In the genomic region with DNA sequence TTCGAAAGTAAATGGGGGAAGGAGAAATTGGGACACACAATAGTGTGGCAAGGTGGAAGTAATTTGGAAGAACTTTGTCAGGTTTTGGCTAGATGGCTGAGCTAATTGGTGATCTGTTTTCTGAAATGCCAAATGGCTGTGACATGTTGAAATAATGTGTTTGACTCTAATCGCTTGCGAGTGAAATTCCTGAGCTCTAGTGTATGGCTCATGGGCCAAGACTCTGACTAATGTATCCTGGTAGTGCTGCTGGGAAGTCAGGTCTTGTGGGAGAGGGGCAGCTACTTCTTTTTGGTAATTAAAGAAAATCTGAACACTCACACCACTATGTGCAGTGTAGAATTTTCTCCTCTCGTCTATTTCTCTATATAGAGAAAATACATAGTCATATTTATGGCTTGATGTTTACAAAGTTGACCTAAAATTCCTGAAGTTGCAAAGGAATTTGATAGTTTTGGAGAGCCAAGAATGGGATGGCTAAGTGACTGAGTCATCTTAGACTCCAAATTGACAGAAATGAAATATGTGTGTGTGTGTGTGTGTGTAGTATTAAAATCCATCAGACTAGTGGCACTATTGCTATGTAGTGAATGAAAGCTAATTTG, we compare ENCODE assay signal across 24 mouse cellular contexts. TPM values are rescaled to one million over a fixed set of nuclear protein-coding genes. Genes with fewer than 3 reads are reported as not detected.
DNase-seq lines count a peak whose midpoint lies in the region; ATAC-seq lines count a peak whose summit lies in the region.
"Had no signal": no experiment of that assay in that cellular context is flagged by ENCODE, and none has a peak within 500 bp of the region (broad histone marks: within the 10 kb centered on the region; RNA-seq: fewer than 3 reads in every experiment).

No protein-coding gene starts in this region.

- no peak overlapping the region for H3K4me2 ChIP-seq in forebrain, embryonic 15.5 days (replicated peaks)
- no peak overlapping the region for H3K4me2 ChIP-seq in forebrain, embryonic 13.5 days
- H3K4me2 ChIP-seq in hindbrain, embryonic 11.5 days (replicated peaks; ENCODE audit: low read depth, low read length) = no peak overlapping the region
- H3K4me2 ChIP-seq: hindbrain, embryonic 13.5 days had no signal

- no peaks in the 10 kb centered on the region for H3K36me3 ChIP-seq in forebrain, embryonic 15.5 days
- H3K36me3 ChIP-seq in forebrain, embryonic 13.5 days (ENCODE audit: poor library complexity, severe bottlenecking) = no peaks in the 10 kb centered on the region
- no peaks in the 10 kb centered on the region for H3K36me3 ChIP-seq in hindbrain, embryonic 11.5 days (ENCODE audit: control insufficient read depth, insufficient read depth, low read length)
- H3K36me3 ChIP-seq: embryonic facial prominence, embryonic 10.5 days; heart, embryonic 10.5 days; hindbrain, embryonic 13.5 days had no signal

- 0 out of 2 replicates have a peak, but pooled peaks have one; percentile 23 for ATAC-seq in forebrain, embryonic 15.5 days (replicated peaks)
- ATAC-seq in forebrain, embryonic 13.5 days = no peak
- ATAC-seq in hindbrain, embryonic 11.5 days (ENCODE audit: low FRiP score) = no peak
- ATAC-seq: hindbrain, postnatal 0 days had no signal

- peak; percentile 28 for DNase-seq in NIH3T3 (ENCODE audit: low read depth)
- DNase-seq in forelimb bud, embryonic 11.5 days (ENCODE audit: low read depth, low spot score) = peak; percentile 14
- no peak for DNase-seq in urinary bladder, postnatal 14 days (ENCODE audit: low spot score)
- no peak for DNase-seq in spleen, postnatal 10 days (ENCODE audit: low spot score in 2 of 2)
- DNase-seq in hindbrain, embryonic 11.5 days (ENCODE audit: low spot score) = no peak
- DNase-seq: adrenal gland, postnatal 10 days; cerebellum, adult 11-12 months; cerebellum, adult 9-10 months; gastrocnemius, postnatal 10 days; heart, adult 18-20 months; heart, postnatal 10 days; heart, postnatal 4 days had no signal

- H3K4me3 ChIP-seq in forebrain, embryonic 15.5 days = no peak overlapping the region
- no peak overlapping the region for H3K4me3 ChIP-seq in forebrain, embryonic 13.5 days
- no peak overlapping the region for H3K4me3 ChIP-seq in hindbrain, embryonic 11.5 days (ENCODE audit: low read depth, low read length)
- H3K4me3 ChIP-seq: embryonic facial prominence, embryonic 10.5 days; erythroblast, embryonic 14.5 days; heart, embryonic 10.5 days; hindbrain, embryonic 13.5 days had no signal

- H3K27me3 ChIP-seq in forebrain, embryonic 15.5 days = no peaks in the 10 kb centered on the region
- no peaks in the 10 kb centered on the region for H3K27me3 ChIP-seq in forebrain, embryonic 13.5 days
- H3K27me3 ChIP-seq in hindbrain, embryonic 11.5 days (ENCODE audit: control insufficient read depth, insufficient read depth, low read length) = no peaks in the 10 kb centered on the region
- H3K27me3 ChIP-seq: hindbrain, embryonic 13.5 days had no signal

- no peak overlapping the region for H3K9ac ChIP-seq in forebrain, embryonic 15.5 days (replicated peaks)
- no peak overlapping the region for H3K9ac ChIP-seq in forebrain, embryonic 13.5 days
- no peak overlapping the region for H3K9ac ChIP-seq in hindbrain, embryonic 11.5 days (ENCODE audit: low read depth, low read length)
- H3K9ac ChIP-seq: hindbrain, embryonic 13.5 days had no signal

- 57% methylated on average over 4 of the region's 4 CpGs for WGBS in forebrain, embryonic 15.5 days
- WGBS in forebrain, embryonic 13.5 days = 68% methylated on average over 4 of the region's 4 CpGs
- WGBS in hindbrain, embryonic 11.5 days = 92% methylated on average over 4 of the region's 4 CpGs

- H3K9me3 ChIP-seq in forebrain, embryonic 15.5 days = no peaks in the 10 kb centered on the region
- no peaks in the 10 kb centered on the region for H3K9me3 ChIP-seq in forebrain, embryonic 13.5 days (replicated peaks)
- no peaks in the 10 kb centered on the region for H3K9me3 ChIP-seq in hindbrain, embryonic 11.5 days (ENCODE audit: control insufficient read depth, low read length)
- H3K9me3 ChIP-seq: embryonic facial prominence, embryonic 10.5 days; heart, embryonic 10.5 days; hindbrain, embryonic 13.5 days had no signal

- H3K27ac ChIP-seq in forebrain, embryonic 15.5 days (replicated peaks) = no peak overlapping the region
- no peak overlapping the region for H3K27ac ChIP-seq in forebrain, embryonic 13.5 days
- H3K27ac ChIP-seq in hindbrain, embryonic 11.5 days (ENCODE audit: low read depth, low read length) = no peak overlapping the region
- H3K27ac ChIP-seq: embryonic facial prominence, embryonic 10.5 days; heart, embryonic 10.5 days; hindbrain, embryonic 13.5 days; hindbrain, postnatal 0 days had no signal

- no peaks in the 10 kb centered on the region for H3K4me1 ChIP-seq in forebrain, embryonic 15.5 days
- H3K4me1 ChIP-seq in forebrain, embryonic 13.5 days = no peaks in the 10 kb centered on the region
- no peaks in the 10 kb centered on the region for H3K4me1 ChIP-seq in hindbrain, embryonic 11.5 days (replicated peaks; ENCODE audit: control insufficient read depth, insufficient read depth, low read length)
- H3K4me1 ChIP-seq: embryonic facial prominence, embryonic 10.5 days; heart, embryonic 10.5 days; hindbrain, embryonic 13.5 days had no signal

RNA-seq across cellular contexts. Expression of a gene that starts 55.1 kb away (rescaled TPM):
- not detected in 2 replicates for polyA plus RNA-seq in forebrain, embryonic 15.5 days (2015; fragmentation: Nextera tagmentation; extraction: Ambion mirVana)
- not detected in 2 replicates for polyA plus RNA-seq in forebrain, embryonic 13.5 days (2015; fragmentation: Nextera tagmentation; extraction: Ambion mirVana)
- not detected in 2 replicates for polyA plus RNA-seq in hindbrain, embryonic 11.5 days (2014; fragmentation: Nextera tagmentation; extraction: Ambion mirVana)
- polyA plus RNA-seq: embryonic facial prominence, embryonic 10.5 days; embryonic facial prominence, embryonic 14.5 days; erythroblast, embryonic 14.5 days; forebrain, embryonic 11.5 days; frontal cortex, adult 2 months; heart, embryonic 10.5 days; heart, embryonic 14.5 days; intestine, embryonic 14.5 days had no signal

RNA-seq across cellular contexts. Expression of a gene that starts 55.2 kb away (rescaled TPM):
- polyA plus RNA-seq in forebrain, embryonic 15.5 days (2015; fragmentation: Nextera tagmentation; extraction: Ambion mirVana) = 13.9 and 15.2 TPM in 2 replicates
- polyA plus RNA-seq in forebrain, embryonic 13.5 days (2015; fragmentation: Nextera tagmentation; extraction: Ambion mirVana) = 10.2 and 13.4 TPM in 2 replicates
- polyA plus RNA-seq in hindbrain, embryonic 11.5 days (2014; fragmentation: Nextera tagmentation; extraction: Ambion mirVana) = 10.5 and 12.2 TPM in 2 replicates

Comparison
In these comparisons a context has a peak if more than half of its experiments do, and no peak if none do; other contexts are left out.
1. DNase-seq: peak in NIH3T3 (single experiment) and forelimb bud, embryonic 11.5 days (single experiment); none in urinary bladder, postnatal 14 days (single experiment), spleen, postnatal 10 days (0 of 2) and hindbrain, embryonic 11.5 days (single experiment).